Mouse (Mus musculus) gastrocnemius, adult 18-20 months (tissue): ENCODE measurements around the gene D6Ertd527e. TPM values are rescaled to one million over a fixed set of nuclear protein-coding genes. Genes with fewer than 3 reads are reported as not detected.
"Not testable (repeated sequence)": the region's sequence is repeated elsewhere in the genome, so short reads cannot be mapped to it uniquely, and the experiment has no call there.

Experiments
- DNase-seq: peaks from one replicate; pipeline ENCODE4 v3.0.0; 2021; ENCODE audit warnings: low spot score
- long read RNA-seq, 2 experiments: library from polyadenylated mRNA; stranded (forward); transcript quantifications; one replicate each; pipeline ENCODE4 v2.0.0; 2021
- total RNA-seq, 2 experiments: library from RNA; stranded (reverse); gene quantifications; 2 replicates each; pipeline ENCODE4 v1.2.3; 2021

D6Ertd527e gene
- not detected for total RNA-seq
- long read RNA-seq, experiment 1 = 0 reads
- long read RNA-seq, experiment 2 = 0 reads

GRCm38 (mm10) chr6:87104123-87104796 is at the start of gene D6Ertd527e:
D6Ertd527e (plus strand) TSS chr6:87104746.
- no peak for DNase-seq

- DNase-seq = no peak
Observed at GRCm38 (mm10) chr6:87059754-87060153, 44.8 kb upstream of the D6Ertd527e start.

- no peak for DNase-seq
Observed at GRCm38 (mm10) chr6:87063586-87063985, 41.0 kb upstream of the D6Ertd527e start.

- no peak for DNase-seq
Observed at GRCm38 (mm10) chr6:87068209-87068608, 36.3 kb upstream of the D6Ertd527e start.

- DNase-seq = no peak
Observed at GRCm38 (mm10) chr6:87069195-87069900, 35.2 kb upstream of the D6Ertd527e start.

GRCm38 (mm10) chr6:87070641-87071040 is 33.9 kb upstream of the D6Ertd527e start:
- DNase-seq = no peak

- DNase-seq = no peak
Observed at GRCm38 (mm10) chr6:87072759-87073158, 31.8 kb upstream of the D6Ertd527e start.

GRCm38 (mm10) chr6:87075092-87075685 is 29.4 kb upstream of the D6Ertd527e start:
- no peak for DNase-seq

- DNase-seq = no peak
Observed at GRCm38 (mm10) chr6:87079457-87079856, 25.1 kb upstream of the D6Ertd527e start.

GRCm38 (mm10) chr6:87085026-87085425 is 19.5 kb upstream of the D6Ertd527e start:
- DNase-seq = no peak

- peak; percentile 46 for DNase-seq
Observed at GRCm38 (mm10) chr6:87088356-87088755, 16.2 kb upstream of the D6Ertd527e start.

- no peak for DNase-seq
Observed at GRCm38 (mm10) chr6:87090877-87091276, 13.7 kb upstream of the D6Ertd527e start.

GRCm38 (mm10) chr6:87092476-87092875 is 12.1 kb upstream of the D6Ertd527e start:
- no peak for DNase-seq

- not testable (repeated sequence) for DNase-seq
Observed at GRCm38 (mm10) chr6:87093631-87094030, 10.9 kb upstream of the D6Ertd527e start.

- DNase-seq = no peak
Observed at GRCm38 (mm10) chr6:87099261-87099660, 5.3 kb upstream of the D6Ertd527e start.

- DNase-seq = no peak
Observed at GRCm38 (mm10) chr6:87099671-87100296, 4.8 kb upstream of the D6Ertd527e start.

- DNase-seq = no peak
Observed at GRCm38 (mm10) chr6:87100297-87101020, 4.1 kb upstream of the D6Ertd527e start.

GRCm38 (mm10) chr6:87101281-87101954 is 3.1 kb upstream of the D6Ertd527e start:
- peak; percentile 82 for DNase-seq

GRCm38 (mm10) chr6:87101955-87102353 is 2.6 kb upstream of the D6Ertd527e start:
- peak; percentile 17 for DNase-seq

GRCm38 (mm10) chr6:87102421-87102911 is 2.1 kb upstream of the D6Ertd527e start:
- peak; percentile 62 for DNase-seq

- no peak for DNase-seq
Observed at GRCm38 (mm10) chr6:87103314-87103713, 1.2 kb upstream of the D6Ertd527e start.
